Mouse (Mus musculus) neural tube, embryonic 15.5 days (tissue): ENCODE measurements at regions not wholly inside any gene's neighbourhood (a gene's known extent, or its start where the extent isn't known, plus 50 kb on each side); places are given as distances from the start of the nearest gene placed in this dataset.
A peak's percentile ranks its signal among the peaks of the same experiment; 100 is the strongest.

ENCODE experiments used
- ATAC-seq: fragments of 200-750 bp; cut with Nextera tagmentation; 2 replicates; pipeline ENCODE4 v1.8.0; 2017; ENCODE audit warnings: mild to moderate bottlenecking, moderate TSS enrichment, moderate library complexity; ENCODE audit not compliant: low FRiP score
- H3K27ac ChIP-seq: fragments of 300-500 bp; sonication (generic); replicated peaks from 2 replicates; pipeline ENCODE4 v1.5.1; 2015; ENCODE audit warnings: mild to moderate bottlenecking, inconsistent platforms
- H3K27me3 ChIP-seq: fragments of 300-500 bp; sonication (generic); replicated peaks from 2 replicates; pipeline ENCODE4 v1.6.1; 2015; ENCODE audit warnings: inconsistent platforms
- H3K36me3 ChIP-seq: fragments of 300-500 bp; sonication (generic); 2 replicates; pipeline ENCODE4 v1.6.1; 2015; ENCODE audit warnings: inconsistent platforms
- H3K4me1 ChIP-seq: fragments of 300-500 bp; sonication (generic); 2 replicates; pipeline ENCODE4 v1.6.1; 2015; ENCODE audit warnings: inconsistent platforms
- H3K4me2 ChIP-seq: fragments of 300-500 bp; sonication (generic); 2 replicates; pipeline ENCODE4 v1.6.1; 2015; ENCODE audit warnings: inconsistent platforms, mild to moderate bottlenecking, moderate library complexity
- H3K4me3 ChIP-seq: fragments of 300-500 bp; sonication (generic); replicated peaks from 2 replicates; pipeline ENCODE4 v1.5.1; 2015; ENCODE audit warnings: mild to moderate bottlenecking, inconsistent platforms
- H3K9ac ChIP-seq: fragments of 300-500 bp; sonication (generic); replicated peaks from 2 replicates; pipeline ENCODE4 v1.6.1; 2015; ENCODE audit warnings: mild to moderate bottlenecking, inconsistent platforms
- H3K9me3 ChIP-seq: fragments of 300-500 bp; sonication (generic); replicated peaks from 2 replicates; pipeline ENCODE4 v1.6.1; 2016; ENCODE audit warnings: inconsistent platforms
- WGBS: fragments of 180-500 bp; shearing (Covaris S2); methylation state at CpG from one replicate; pipeline ENCODE4 v1.1.7; 2015; ENCODE audit warnings: mixed read lengths; 5-methylcytosine and 5-hydroxymethylcytosine counted together

DNA sequence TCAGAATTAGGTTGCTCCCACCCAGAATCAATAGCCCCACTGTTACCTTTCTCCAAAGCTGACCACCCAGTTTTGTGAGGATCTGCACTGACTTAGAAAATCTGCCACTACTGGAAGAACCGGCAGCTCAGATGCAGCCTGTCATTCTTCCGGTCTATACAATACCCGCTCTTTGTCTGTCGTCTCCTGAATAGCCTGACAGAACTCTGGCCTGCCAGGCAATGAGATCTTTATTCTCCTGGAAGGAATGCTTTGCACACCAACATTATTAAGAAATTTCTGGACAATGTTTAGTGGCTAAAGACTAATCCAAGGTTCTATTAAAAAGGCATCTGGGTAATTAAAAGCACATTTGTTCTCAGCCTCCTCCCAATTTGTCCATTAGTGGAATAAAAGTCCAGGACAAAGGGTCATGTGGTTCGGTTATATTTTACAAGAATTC lies 2232.0 kb downstream of the 4930444P10Rik start:
- no peak overlapping the region for H3K4me3 ChIP-seq
- ATAC-seq: no peak
- no peaks in the 10 kb centered on the region for H3K27me3 ChIP-seq
- H3K4me1 ChIP-seq: no peaks in the 10 kb centered on the region
- H3K27ac ChIP-seq: no peak overlapping the region
- no peak overlapping the region for H3K4me2 ChIP-seq
- H3K9ac ChIP-seq: no peak overlapping the region
- H3K9me3 ChIP-seq: no peaks in the 10 kb centered on the region
- no peaks in the 10 kb centered on the region for H3K36me3 ChIP-seq
- 31% methylated on average over 5 of the region's 5 CpGs for WGBS

DNA sequence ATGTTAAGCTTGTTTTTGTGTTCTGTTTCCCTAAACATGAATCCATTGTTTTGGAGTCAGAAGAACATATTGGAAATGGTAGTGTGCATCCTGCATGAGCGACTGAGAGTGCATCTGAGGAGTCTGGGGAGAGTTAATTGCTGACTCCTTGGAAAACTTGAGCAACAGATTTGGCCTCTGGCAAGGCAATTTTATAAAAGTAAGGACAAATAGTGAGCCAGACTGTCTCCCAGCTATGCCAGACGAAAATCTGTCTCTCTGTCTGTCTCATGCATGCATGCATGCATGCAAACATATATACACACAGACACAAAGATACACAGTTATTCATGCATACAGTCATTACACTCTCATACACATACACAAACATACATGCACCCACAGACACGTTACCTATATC lies 2232.7 kb downstream of the 4930444P10Rik start:
- Histone ChIP-seq H3K27me3 (no peaks in the 10 kb centered on the region), H3K9ac (no peak overlapping the region), H3K9me3 (no peaks in the 10 kb centered on the region), H3K27ac (no peak overlapping the region), H3K4me2 (no peak overlapping the region), H3K36me3 (no peaks in the 10 kb centered on the region), H3K4me3 (no peak overlapping the region), H3K4me1 (no peaks in the 10 kb centered on the region)
- ATAC-seq: no peak
- WGBS: 65% methylated on average over 3 of the region's 3 CpGs

DNA sequence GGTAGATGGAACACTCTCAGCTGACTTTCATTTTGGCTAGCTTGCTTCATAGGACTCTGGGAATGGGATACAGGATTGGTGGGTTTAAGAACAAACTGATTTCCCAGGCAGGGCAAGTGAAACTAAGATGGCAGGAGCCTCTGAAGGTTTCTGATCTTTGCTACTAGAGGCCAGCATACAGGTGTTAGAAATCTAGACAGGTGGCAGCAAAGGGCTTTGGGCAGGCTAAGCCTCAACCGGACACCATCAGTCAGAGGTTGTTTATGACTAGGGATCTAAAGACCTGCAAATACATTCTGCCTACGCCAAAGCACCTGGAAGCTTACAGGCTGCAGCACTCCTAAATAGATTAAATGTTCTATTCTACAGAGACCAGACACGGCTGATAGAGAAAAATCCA lies 2233.4 kb downstream of the 4930444P10Rik start:
- no peak for ATAC-seq
- H3K36me3 ChIP-seq: no peaks in the 10 kb centered on the region
- H3K4me1 ChIP-seq: no peaks in the 10 kb centered on the region
- H3K9ac ChIP-seq: no peak overlapping the region
- 58% methylated on average over 3 of the region's 3 CpGs for WGBS
- no peak overlapping the region for H3K27ac ChIP-seq
- no peaks in the 10 kb centered on the region for H3K9me3 ChIP-seq
- H3K27me3 ChIP-seq: no peaks in the 10 kb centered on the region
- no peak overlapping the region for H3K4me2 ChIP-seq
- no peak overlapping the region for H3K4me3 ChIP-seq

DNA sequence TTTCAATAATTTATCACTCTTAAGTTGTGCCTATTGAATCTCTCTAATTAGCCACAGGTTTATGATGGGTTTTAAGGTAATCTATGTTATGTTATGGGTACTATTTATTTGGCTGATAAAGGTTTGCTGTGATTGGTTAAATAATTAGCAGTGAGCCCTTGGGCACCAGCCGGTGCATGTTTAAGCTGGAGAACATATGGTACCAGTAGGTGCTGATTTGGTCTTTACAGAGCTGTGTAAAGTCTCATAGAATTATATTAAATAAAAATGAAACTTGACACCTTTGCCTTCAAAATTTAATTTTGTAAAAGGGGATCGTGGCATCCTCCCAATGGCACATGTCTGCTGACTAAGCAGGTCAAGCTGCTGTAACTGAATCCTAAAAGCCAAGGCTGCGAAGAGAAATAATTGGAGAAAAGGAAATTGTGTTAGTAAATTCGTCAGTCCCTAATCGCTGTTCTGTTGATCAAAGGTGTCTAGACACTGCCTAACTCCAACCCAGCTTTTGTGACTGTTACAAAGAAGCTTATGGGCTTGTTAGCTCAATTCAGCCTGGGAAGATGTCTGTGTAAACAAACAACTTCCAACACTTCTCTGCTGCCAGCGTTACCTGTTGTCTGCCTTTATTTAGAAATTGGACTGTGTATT lies 2234.6 kb downstream of the 4930444P10Rik start:
- no peak for ATAC-seq
- 55% methylated on average over 6 of the region's 6 CpGs for WGBS
- no peaks in the 10 kb centered on the region for H3K27me3 ChIP-seq

DNA sequence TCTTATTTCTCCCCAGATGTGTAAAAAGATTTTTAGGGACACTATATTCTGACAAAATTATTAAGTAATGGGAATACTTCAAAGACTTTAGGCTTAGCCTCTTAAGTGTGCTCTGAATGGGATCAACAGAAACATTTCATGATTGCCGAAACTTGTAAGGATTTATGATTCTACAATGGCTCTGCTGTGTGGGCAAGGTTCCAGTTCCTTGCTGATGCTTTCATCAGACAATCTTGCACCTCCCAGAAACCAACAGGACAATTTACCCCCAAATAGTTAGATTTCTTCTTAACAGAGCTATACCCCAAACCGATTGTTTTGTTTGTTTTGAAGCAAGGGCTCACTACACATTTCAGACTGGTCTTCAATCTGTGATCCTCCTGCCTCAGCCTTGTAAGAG lies 2236.1 kb downstream of the 4930444P10Rik start:
- WGBS: 75% methylated on average over 2 of the region's 2 CpGs
- ATAC-seq: no peak
- Histone ChIP-seq H3K9me3 (no peaks in the 10 kb centered on the region), H3K27ac (no peak overlapping the region), H3K4me3 (no peak overlapping the region), H3K4me2 (no peak overlapping the region), H3K36me3 (no peaks in the 10 kb centered on the region), H3K4me1 (no peaks in the 10 kb centered on the region), H3K27me3 (no peaks in the 10 kb centered on the region), H3K9ac (no peak overlapping the region)

More for the DNA sequence above, 2234.6 kb downstream of the 4930444P10Rik start:
- Histone ChIP-seq H3K36me3 (no peaks in the 10 kb centered on the region), H3K4me3 (no peak overlapping the region), H3K4me1 (no peaks in the 10 kb centered on the region), H3K4me2 (no peak overlapping the region), H3K9ac (no peak overlapping the region), H3K27ac (no peak overlapping the region), H3K9me3 (no peaks in the 10 kb centered on the region)

DNA sequence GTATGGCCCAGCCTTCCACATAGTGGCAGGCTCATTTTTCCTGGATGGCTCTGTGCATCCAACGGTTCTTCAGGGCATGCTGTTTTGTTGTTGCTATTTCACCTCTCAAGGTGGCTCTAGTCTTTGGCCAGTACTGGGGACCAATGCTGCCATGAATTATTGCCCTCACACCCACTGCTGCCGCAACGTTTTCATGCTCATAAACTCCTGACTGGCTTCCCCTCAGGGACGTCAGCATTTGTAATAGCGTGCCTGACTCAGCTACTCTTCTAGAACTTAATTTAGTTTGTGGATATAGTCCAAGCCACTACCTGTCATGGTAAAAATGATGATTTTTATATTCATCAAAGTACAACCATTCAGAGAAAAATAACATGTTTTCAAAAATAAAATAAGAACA lies 2242.0 kb downstream of the 4930444P10Rik start:
- 45% methylated on average over 5 of the region's 5 CpGs for WGBS
- Histone ChIP-seq H3K27ac (no peak overlapping the region), H3K9me3 (no peaks in the 10 kb centered on the region), H3K27me3 (no peaks in the 10 kb centered on the region), H3K36me3 (no peaks in the 10 kb centered on the region), H3K9ac (no peak overlapping the region), H3K4me3 (no peak overlapping the region), H3K4me1 (no peaks in the 10 kb centered on the region), H3K4me2 (no peak overlapping the region)
- ATAC-seq: peak; percentile 59; the same call in 1 of the 2 replicates

DNA sequence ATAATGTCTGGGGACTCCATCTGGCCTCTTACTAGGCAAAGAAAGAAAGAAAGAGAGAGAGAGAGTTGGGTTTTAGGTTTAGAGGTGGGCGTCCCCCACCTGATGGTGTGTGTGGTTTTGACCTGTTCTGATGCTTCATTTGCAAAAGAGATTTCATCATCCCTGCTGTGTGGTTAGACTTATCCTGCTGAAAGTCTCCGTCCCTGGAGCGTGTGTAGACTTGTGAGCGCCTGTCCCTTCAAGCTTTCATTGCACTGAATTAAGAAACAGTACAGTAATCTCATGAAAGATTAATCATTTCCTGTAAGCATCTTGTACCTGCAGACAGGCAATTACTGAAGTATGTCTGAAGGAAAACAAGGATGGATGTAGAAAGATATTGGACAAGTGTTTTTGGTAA lies 2244.1 kb downstream of the 4930444P10Rik start:
- no peak overlapping the region for H3K4me3 ChIP-seq
- no peaks in the 10 kb centered on the region for H3K36me3 ChIP-seq
- no peak overlapping the region for H3K9ac ChIP-seq
- no peak overlapping the region for H3K27ac ChIP-seq
- ATAC-seq: no peak
- no peaks in the 10 kb centered on the region for H3K9me3 ChIP-seq
- 90% methylated on average over 4 of the region's 4 CpGs for WGBS
- no peaks in the 10 kb centered on the region for H3K27me3 ChIP-seq
- no peaks in the 10 kb centered on the region for H3K4me1 ChIP-seq
- no peak overlapping the region for H3K4me2 ChIP-seq

DNA sequence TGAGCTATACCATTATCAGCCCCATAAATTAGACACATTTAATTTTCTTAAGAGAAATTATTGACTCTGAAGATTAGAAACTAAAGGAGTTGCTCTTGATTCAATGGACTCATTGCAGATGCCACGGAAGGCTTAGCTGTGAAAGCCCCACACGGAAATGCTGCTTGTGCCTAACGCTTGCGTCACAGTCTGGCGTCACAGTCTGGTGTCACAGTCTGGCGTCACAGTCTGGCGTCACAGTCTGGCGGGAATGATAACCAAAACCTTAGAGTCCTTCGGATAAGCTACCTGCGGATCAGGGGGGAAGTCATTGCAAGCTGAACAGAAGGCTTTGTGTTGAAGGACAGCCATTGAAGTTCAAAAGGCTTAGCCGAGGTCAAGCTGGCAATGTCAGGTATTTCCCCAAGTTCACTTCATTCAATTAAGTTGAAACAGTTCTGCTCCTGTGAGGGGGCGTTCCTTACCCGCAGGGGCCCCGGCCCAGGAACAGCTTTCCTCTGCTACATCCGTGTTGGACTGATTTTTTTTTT lies 2246.7 kb downstream of the 4930444P10Rik start:
- Histone ChIP-seq H3K4me1 (no peaks in the 10 kb centered on the region), H3K4me3 (no peak overlapping the region), H3K36me3 (no peaks in the 10 kb centered on the region), H3K27ac (no peak overlapping the region), H3K4me2 (no peak overlapping the region), H3K9ac (no peak overlapping the region), H3K9me3 (no peaks in the 10 kb centered on the region), H3K27me3 (no peaks in the 10 kb centered on the region)
- WGBS: 85% methylated on average over 15 of the region's 15 CpGs
- ATAC-seq: no peak

DNA sequence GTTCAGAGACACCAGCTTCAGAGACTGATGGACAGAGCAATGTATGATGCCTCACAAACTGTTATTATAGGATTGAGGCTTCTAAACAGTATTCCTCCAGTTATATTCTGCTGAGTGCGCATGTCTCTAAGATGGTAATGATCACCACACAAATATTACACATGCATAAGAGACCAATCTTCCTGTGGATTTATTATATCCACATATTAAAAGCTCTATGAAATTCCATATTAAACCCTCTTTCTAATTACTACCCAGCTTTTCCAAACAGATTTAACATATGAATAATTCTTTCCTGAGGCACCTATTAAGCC lies 2252.9 kb downstream of the 4930444P10Rik start:
- peak; percentile 79 for ATAC-seq
- no peak overlapping the region for H3K4me2 ChIP-seq
- 80% methylated on average over 1 of the region's 1 CpGs for WGBS
- H3K27ac ChIP-seq: peak overlapping the region; percentile 30; the same call in 1 of the 2 replicates
- no peaks in the 10 kb centered on the region for H3K9me3 ChIP-seq
- no peaks in the 10 kb centered on the region for H3K27me3 ChIP-seq
- H3K9ac ChIP-seq: no peak overlapping the region
- no peaks in the 10 kb centered on the region for H3K36me3 ChIP-seq
- H3K4me1 ChIP-seq: peaks cover 3% of the 10 kb centered on the region; the same call in 1 of the 2 replicates
- H3K4me3 ChIP-seq: no peak overlapping the region

DNA sequence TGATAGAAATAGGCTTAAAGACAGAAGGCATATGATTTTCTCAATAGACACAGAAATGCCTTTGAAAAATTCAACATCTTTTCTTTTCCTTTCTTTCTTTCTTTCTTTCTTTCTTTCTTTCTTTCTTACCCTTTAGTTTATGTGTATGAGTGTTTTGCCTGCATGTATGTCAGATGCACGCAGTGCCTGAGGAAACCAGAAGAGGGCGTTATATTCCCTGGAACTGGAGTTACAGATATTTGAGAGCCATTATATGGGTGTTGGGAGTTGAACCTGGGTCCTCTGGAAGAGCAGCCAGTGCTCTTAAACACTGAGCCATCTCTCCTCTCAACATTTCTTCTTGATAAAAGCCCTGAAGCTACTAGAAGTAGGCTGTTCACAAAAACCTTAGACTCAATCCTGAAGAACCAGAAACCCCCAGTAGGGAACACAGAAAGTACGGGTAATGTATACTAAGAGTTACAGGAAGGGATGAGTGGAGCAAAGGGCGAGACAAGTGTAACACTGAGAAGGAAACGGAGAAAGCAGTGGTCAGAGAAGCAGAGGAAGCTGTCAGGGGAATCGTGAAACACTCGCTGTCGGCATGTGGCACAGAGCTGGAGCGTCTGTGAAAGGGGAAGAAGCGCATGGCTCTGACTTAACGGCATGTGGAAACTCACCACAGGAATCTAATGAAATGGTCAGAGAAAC lies 2253.4 kb downstream of the 4930444P10Rik start:
- 53% methylated on average over 11 of the region's 11 CpGs for WGBS
- no peaks in the 10 kb centered on the region for H3K36me3 ChIP-seq

DNA sequence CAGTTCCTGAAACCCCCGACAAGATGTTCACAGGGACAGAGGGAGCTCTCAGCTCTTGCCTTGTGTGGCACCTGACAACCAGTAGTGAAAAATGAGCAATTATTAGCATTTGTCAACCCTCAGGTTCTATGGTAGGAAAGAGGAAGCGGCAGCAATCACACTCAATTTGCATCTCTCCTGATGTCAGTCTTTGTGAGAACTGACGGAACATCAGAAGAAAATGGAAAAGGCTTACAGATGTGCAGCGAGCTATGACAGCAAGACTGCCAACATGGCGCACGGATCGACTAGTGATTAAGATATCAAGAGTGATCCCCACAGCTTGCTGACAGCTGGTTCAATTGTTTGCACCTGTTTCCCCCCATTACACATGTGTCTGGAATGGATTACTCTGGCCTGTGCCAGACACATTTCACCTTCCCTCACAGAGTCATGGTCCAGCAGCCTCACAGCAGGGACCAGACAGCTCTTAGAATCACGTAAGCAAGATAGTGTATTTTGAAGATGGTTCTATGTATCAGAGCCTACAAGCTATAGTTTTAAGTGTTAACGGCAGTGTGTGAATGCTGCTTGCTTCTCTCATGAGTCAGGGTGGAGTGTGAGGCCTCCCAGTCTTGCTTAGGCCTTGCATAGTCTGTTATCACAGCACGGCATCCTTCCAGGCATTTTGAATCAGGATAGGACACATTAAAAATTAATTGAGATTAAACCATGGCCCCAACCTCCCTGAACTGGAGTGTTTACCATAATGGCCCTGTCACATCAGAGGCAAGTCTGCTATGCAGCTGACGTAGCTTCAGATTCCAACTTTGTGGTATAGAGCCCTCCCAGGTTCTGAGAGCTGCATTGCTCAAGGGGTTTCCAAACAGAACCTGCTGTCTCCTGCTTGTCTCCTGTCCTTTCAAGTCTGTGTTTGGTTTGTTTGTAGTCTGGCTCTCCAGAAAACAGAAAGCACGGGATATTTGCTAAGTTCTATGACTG lies 2258.0 kb downstream of the 4930444P10Rik start:
- Histone ChIP-seq H3K36me3 (no peaks in the 10 kb centered on the region), H3K9me3 (no peaks in the 10 kb centered on the region), H3K27ac (no peak overlapping the region), H3K27me3 (no peaks in the 10 kb centered on the region), H3K4me2 (no peak overlapping the region), H3K9ac (no peak overlapping the region), H3K4me3 (no peak overlapping the region), H3K4me1 (peaks cover 7% of the 10 kb centered on the region; the same call in 1 of the 2 replicates)
- 62% methylated on average over 12 of the region's 12 CpGs for WGBS
- peak; percentile 20; the same call in 1 of the 2 replicates for ATAC-seq

More for the DNA sequence above, 2253.4 kb downstream of the 4930444P10Rik start:
- Histone ChIP-seq H3K27ac (peak overlapping the region; percentile 30; the same call in 1 of the 2 replicates), H3K4me2 (no peak overlapping the region), H3K9me3 (no peaks in the 10 kb centered on the region), H3K4me3 (no peak overlapping the region), H3K4me1 (peaks cover 7% of the 10 kb centered on the region; the same call in 1 of the 2 replicates), H3K27me3 (no peaks in the 10 kb centered on the region), H3K9ac (no peak overlapping the region)
- no peak for ATAC-seq
